Mouse (Mus musculus) heart, postnatal 0 days (tissue): ENCODE measurements around the gene Fam240b.
"Not testable (repeated sequence)": the region's sequence is repeated elsewhere in the genome, so short reads cannot be mapped to it uniquely, and the experiment has no call there.

ENCODE experiments used
- CTCF ChIP-seq: IDR thresholded peaks from 2 replicates; pipeline ENCODE4 v1.5.1; 2016; ENCODE audit warnings: antibody characterized with exemption, control low read depth, low read depth
- EP300 ChIP-seq: IDR thresholded peaks from 2 replicates; pipeline ENCODE4 v1.6.1; 2016; ENCODE audit warnings: antibody characterized with exemption, low read depth

DNA sequence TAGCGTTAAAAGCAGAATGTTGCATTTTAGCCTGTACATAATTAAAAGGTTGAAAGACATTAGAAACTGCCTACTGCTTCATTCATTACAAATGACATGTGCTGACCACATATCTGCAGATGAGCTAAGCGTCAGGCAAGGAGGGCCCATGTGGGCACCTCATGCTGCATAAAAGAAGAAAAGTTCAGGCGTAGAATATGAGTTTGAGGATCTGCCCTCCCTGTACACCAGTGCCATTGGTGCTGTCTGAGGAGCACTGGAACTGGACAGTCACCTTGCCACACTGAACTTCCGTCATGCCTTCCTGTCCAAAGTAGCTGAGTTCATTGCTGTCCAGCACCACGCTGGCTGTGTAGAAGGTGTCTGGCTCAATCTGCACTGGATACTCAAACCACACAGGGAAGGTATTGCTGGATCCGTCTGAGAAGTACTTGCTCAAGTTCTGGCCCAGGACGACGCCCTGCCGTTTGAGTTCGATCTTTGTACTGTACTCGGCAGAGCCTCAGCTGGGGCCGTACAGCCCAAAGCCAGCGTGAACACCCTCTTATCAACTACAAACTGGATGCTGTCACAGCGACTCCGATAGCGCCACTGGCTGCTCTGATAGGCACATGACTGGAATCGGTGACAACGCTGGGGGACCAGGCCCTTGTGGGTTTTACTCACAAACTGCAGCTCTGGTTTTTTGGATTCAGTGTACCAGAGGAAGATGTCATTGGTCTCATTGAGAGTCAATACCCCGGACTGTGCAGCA is 40.2 kb downstream of the Fam240b start:
- TF ChIP-seq CTCF, EP300: not testable (repeated sequence)
